Mouse (Mus musculus): ENCODE measurements around the gene Coro2b. TPM values are rescaled to one million over a fixed set of nuclear protein-coding genes. Genes with fewer than 3 reads are reported as not detected.

Coro2b gene
- polyA plus RNA-seq, 2 experiments: 10.3 to 20.8 TPM

DNA sequence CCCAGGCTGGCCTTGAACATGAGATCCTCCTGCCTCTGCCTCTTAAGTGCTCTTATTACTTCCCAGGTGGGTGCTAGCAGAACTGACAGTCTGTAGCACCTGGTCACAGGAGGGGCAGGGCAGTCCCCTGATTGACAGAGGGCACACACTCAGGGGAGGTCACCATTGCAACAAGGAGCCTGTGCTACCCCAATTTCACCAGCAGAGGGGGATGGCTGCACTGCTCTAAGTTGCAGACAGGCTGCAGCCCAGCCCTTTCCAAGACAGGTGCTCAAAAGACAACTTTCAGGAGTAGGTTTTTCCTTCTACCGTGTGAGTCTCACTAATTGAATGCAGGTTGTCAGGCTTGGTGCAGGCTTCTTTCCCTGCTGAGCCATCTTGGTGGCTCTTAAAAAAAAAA lies 66.4 kb downstream of the Coro2b start:
- ATAC-seq (ENCODE audit: low FRiP score, low read depth): peak; percentile 67

DNA sequence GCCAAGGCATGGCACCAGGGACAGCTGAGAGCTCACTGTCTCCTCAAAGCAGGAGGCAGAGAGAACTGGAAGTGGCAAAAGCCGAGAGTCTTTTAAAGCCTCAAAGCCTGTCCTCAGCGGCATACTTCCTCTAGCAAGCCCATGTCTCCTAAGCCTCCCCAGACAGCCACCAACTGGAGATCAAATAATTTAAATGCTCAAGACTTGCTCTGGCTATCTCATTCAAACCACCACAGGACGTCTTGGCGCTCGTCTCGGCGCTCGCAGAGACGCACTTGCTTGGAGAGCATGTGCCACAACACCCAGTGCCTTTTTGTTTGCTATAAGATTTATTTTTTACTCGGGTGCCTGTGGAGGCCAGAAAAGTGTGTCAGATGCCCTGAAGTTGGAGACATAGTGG lies 67.1 kb downstream of the Coro2b start:
- Histone ChIP-seq H3K4me2 (replicated peaks; ENCODE audit: low read depth, low read length, severe bottlenecking) (no peak overlapping the region), H3K4me3 (replicated peaks; ENCODE audit: low read length) (no peak overlapping the region), H3K9ac (ENCODE audit: low read depth, low read length, severe bottlenecking) (no peak overlapping the region), H3K9me3 (ENCODE audit: control insufficient read depth, low read length) (no peaks in the 10 kb centered on the region), H3K36me3 (ENCODE audit: control insufficient read depth, insufficient read depth, low read length) (no peaks in the 10 kb centered on the region), H3K27ac (replicated peaks; ENCODE audit: low read depth, low read length) (no peak overlapping the region), H3K27me3 (ENCODE audit: control insufficient read depth, insufficient read depth, low read length) (no peaks in the 10 kb centered on the region), H3K4me1 (ENCODE audit: control insufficient read depth, insufficient read depth, low read length) (no peaks in the 10 kb centered on the region)
- DNase-seq (ENCODE audit: low spot score) (no peak), ATAC-seq (ENCODE audit: low FRiP score, low read depth) (no peak)
- TF ChIP-seq POLR2A (IDR thresholded peaks at IDR 0.05; ENCODE audit: borderline replicate concordance, extremely low read depth, insufficient read depth, insufficient read length): no peak
- 85% methylated on average over 10 of the region's 10 CpGs for WGBS

More for the DNA sequence above, 66.4 kb downstream of the Coro2b start:
- no peak overlapping the region for H3K27ac ChIP-seq (replicated peaks; ENCODE audit: low read depth, low read length)
- DNase-seq (ENCODE audit: low spot score): peak; percentile 83
- H3K36me3 ChIP-seq (ENCODE audit: control insufficient read depth, insufficient read depth, low read length): no peaks in the 10 kb centered on the region
- H3K4me3 ChIP-seq (replicated peaks; ENCODE audit: low read length): no peak overlapping the region
- no peak for TF ChIP-seq POLR2A (IDR thresholded peaks at IDR 0.05; ENCODE audit: borderline replicate concordance, extremely low read depth, insufficient read depth, insufficient read length)
- H3K27me3 ChIP-seq (ENCODE audit: control insufficient read depth, insufficient read depth, low read length): no peaks in the 10 kb centered on the region
- no peak overlapping the region for H3K4me2 ChIP-seq (replicated peaks; ENCODE audit: low read depth, low read length, severe bottlenecking)
- H3K4me1 ChIP-seq (ENCODE audit: control insufficient read depth, insufficient read depth, low read length): no peaks in the 10 kb centered on the region
- WGBS: 0% methylated on average over 1 of the region's 1 CpGs
- H3K9ac ChIP-seq (ENCODE audit: low read depth, low read length, severe bottlenecking): no peak overlapping the region
- H3K9me3 ChIP-seq (ENCODE audit: control insufficient read depth, low read length): no peaks in the 10 kb centered on the region

DNA sequence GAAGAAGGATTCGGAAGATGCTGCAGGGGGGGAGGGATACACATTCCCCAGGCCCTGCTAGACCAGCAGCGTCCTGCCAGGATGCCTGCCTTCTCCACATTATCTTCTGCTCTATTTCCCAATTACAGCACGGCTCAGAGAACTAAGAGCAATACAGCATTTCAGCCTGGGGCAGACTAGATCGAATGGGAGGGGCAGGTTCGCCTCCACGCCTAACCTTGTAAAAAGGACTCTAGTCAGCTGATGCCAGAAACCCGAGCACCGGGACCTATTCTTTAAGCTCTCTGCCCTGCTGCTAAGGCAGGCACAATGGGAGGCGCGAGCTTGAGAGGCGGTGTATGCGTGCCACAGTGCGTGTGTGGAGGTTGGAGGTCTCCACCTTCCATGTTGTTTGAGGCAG lies 67.7 kb downstream of the Coro2b start:
- H3K9me3 ChIP-seq (ENCODE audit: control insufficient read depth, low read length): no peaks in the 10 kb centered on the region
- DNase-seq (ENCODE audit: low spot score) (no peak), ATAC-seq (ENCODE audit: low FRiP score, low read depth) (no peak)
- H3K4me3 ChIP-seq (replicated peaks; ENCODE audit: low read length): no peak overlapping the region
- H3K4me1 ChIP-seq (ENCODE audit: control insufficient read depth, insufficient read depth, low read length): no peaks in the 10 kb centered on the region
- H3K27ac ChIP-seq (replicated peaks; ENCODE audit: low read depth, low read length): no peak overlapping the region
- TF ChIP-seq POLR2A (IDR thresholded peaks at IDR 0.05; ENCODE audit: borderline replicate concordance, extremely low read depth, insufficient read depth, insufficient read length): no peak
- H3K9ac ChIP-seq (ENCODE audit: low read depth, low read length, severe bottlenecking): no peak overlapping the region
- H3K27me3 ChIP-seq (ENCODE audit: control insufficient read depth, insufficient read depth, low read length): no peaks in the 10 kb centered on the region
- 47% methylated on average over 13 of the region's 13 CpGs for WGBS
- no peaks in the 10 kb centered on the region for H3K36me3 ChIP-seq (ENCODE audit: control insufficient read depth, insufficient read depth, low read length)
- no peak overlapping the region for H3K4me2 ChIP-seq (replicated peaks; ENCODE audit: low read depth, low read length, severe bottlenecking)

DNA sequence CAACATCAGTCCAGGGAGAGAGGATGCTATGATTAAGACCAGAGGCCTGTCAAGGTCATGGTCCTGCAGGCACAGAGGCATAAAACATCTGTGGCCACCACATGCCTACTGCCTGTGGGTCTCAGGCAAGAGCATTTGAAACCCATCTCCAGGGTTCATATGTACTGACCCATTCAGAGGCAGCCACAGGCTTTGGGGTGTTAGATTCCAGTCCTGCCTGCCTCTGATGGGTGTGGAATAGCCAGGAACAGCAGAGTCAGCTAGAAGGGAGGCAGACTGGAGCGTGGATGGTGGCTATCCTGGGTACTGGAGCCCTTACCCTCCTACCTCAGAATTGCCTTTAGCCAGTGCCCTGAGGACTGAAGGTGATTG lies 69.4 kb downstream of the Coro2b start:
- ATAC-seq (ENCODE audit: low FRiP score, low read depth) (no peak), DNase-seq (ENCODE audit: low spot score) (no peak)
- Histone ChIP-seq H3K27me3 (ENCODE audit: control insufficient read depth, insufficient read depth, low read length) (no peaks in the 10 kb centered on the region), H3K9me3 (ENCODE audit: control insufficient read depth, low read length) (no peaks in the 10 kb centered on the region), H3K4me2 (replicated peaks; ENCODE audit: low read depth, low read length, severe bottlenecking) (no peak overlapping the region), H3K36me3 (ENCODE audit: control insufficient read depth, insufficient read depth, low read length) (no peaks in the 10 kb centered on the region), H3K27ac (replicated peaks; ENCODE audit: low read depth, low read length) (no peak overlapping the region), H3K4me3 (replicated peaks; ENCODE audit: low read length) (no peak overlapping the region), H3K4me1 (ENCODE audit: control insufficient read depth, insufficient read depth, low read length) (no peaks in the 10 kb centered on the region), H3K9ac (ENCODE audit: low read depth, low read length, severe bottlenecking) (no peak overlapping the region)
- TF ChIP-seq POLR2A (IDR thresholded peaks at IDR 0.05; ENCODE audit: borderline replicate concordance, extremely low read depth, insufficient read depth, insufficient read length): no peak
- WGBS: 64% methylated on average over 1 of the region's 1 CpGs

DNA sequence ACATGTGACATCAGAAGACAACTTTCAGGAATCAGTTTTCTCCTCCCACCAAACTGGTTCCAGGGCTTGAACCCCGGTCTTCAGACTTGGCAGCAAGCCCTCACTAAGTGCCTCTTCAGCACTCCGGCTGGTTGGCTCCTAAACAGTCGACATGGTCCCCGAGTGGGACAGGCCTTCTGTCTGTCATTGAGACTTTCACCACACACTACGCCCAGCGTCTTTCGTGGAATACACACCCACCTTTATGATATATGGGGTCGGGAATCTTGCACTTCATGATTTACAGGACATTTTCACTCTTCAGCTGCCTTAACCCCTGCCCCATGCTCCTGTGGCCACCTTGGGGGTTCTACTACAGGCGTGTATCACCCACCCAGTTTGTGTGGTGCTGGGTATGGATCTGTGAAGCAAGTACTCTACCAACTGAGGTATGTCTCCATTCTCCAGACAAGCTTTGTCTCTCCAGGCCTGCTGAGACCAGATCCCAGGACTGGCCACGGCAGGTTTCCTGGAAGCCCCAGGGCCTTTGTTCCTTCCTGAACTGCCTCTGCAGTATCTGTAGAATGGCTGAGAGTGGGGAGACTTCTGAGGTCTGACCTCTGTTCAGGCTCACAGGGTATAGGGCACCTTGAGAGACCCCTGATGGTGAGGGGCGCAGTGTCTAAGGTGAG lies 70.0 kb downstream of the Coro2b start:
- H3K27ac ChIP-seq (replicated peaks; ENCODE audit: low read depth, low read length): no peak overlapping the region
- no peak for ATAC-seq (ENCODE audit: low FRiP score, low read depth)

More for the DNA sequence above, 70.0 kb downstream of the Coro2b start:
- no peaks in the 10 kb centered on the region for H3K4me1 ChIP-seq (ENCODE audit: control insufficient read depth, insufficient read depth, low read length)
- H3K9me3 ChIP-seq (ENCODE audit: control insufficient read depth, low read length): no peaks in the 10 kb centered on the region
- no peak overlapping the region for H3K4me2 ChIP-seq (replicated peaks; ENCODE audit: low read depth, low read length, severe bottlenecking)
- no peaks in the 10 kb centered on the region for H3K27me3 ChIP-seq (ENCODE audit: control insufficient read depth, insufficient read depth, low read length)
- WGBS: 80% methylated on average over 11 of the region's 11 CpGs
- DNase-seq (ENCODE audit: low spot score): no peak
- H3K9ac ChIP-seq (ENCODE audit: low read depth, low read length, severe bottlenecking): no peak overlapping the region
- H3K36me3 ChIP-seq (ENCODE audit: control insufficient read depth, insufficient read depth, low read length): no peaks in the 10 kb centered on the region
- TF ChIP-seq POLR2A (IDR thresholded peaks at IDR 0.05; ENCODE audit: borderline replicate concordance, extremely low read depth, insufficient read depth, insufficient read length): no peak
- no peak overlapping the region for H3K4me3 ChIP-seq (replicated peaks; ENCODE audit: low read length)

All from limb, embryonic 14.5 days (tissue).